Mouse (Mus musculus): ENCODE results near the gene Cfap126.
"Not testable (repeated sequence)": the region's sequence is repeated elsewhere in the genome, so short reads cannot be mapped to it uniquely, and the experiment has no call there.

Cfap126 gene

DNA sequence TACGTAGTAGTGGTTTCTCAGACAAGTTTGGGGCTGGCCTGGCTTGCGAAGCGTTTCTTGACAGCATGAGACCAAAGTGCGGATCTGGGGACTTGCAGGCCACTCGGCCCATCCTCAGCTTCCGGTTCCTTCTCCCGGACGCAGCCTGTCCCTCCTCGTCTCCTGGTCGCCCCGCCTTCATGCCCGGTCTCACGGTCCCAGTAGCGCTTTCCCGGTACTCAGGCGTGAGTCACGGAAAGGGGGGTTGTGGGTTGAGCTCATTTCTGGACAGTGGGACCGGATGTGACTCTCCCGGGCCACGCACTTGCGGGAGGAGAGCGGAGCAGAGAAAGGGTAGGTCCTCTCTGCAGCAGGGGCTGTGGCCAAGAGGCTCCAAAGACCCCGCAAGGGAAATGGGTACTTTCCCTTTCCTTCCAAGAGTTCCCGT, at the start of gene Cfap126:
Gene Cfap126, plus strand, starts transcription at position 46 of the 427 bp plus-strand sequence.
- peak in 1 of 2 experiments; percentile 60 for DNase-seq (ENCODE audit: low spot score in 2 of 2)

DNA sequence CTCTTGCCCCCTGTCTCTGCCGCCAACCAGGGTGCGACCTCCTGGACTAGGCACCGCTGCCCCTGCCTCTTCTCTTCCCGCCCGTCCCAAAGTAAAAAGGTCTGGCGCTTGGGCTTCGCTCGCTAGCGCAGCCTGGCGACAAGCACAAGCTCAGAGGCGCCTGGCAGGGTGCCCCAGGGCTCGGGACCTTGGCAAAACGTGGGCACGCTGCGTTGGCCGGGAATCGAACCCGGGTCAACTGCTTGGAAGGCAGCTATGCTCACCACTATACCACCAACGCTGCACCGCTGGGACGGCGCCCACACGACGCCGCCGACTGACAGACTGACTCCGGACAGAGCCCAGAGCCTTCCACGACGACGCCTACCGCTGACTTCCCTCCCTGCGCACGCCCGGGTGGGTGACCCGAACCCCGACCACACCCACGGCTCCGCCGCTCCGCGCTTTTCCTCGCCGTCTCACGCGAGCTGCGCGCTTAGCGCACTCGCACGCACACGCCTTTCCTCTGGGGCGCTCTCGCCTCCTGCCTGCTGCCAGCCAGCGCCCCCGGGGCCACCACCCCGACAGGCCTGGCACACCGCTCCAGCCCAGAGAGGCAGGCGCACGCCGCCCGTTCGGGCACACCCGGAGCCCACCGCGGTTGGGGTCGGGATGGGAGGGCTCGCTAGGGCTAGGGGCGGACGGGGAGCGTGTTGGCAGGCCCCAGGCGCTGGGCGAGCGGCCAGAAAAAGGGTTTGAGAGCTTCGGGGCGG, 49.1 kb upstream of the Cfap126 start, which contains the start of gene Fcgr3:
Gene Fcgr3, minus strand, starts transcription at position 445 of the 752 bp plus-strand sequence.
- DNase-seq (ENCODE audit: low spot score in 2 of 2): peak in 1 of 2 experiments; percentile 82

- peak in 1 of 2 experiments; percentile 49 for DNase-seq (ENCODE audit: low spot score in 2 of 2)
Observed at GRCm38 (mm10) chr1:171065243-171065587, 48.5 kb upstream of the Cfap126 start.

GRCm38 (mm10) chr1:171065768-171066167, 48.0 kb upstream of the Cfap126 start:
- peak in 1 of 2 experiments; percentile 43 for DNase-seq (ENCODE audit: low spot score in 2 of 2)

DNA sequence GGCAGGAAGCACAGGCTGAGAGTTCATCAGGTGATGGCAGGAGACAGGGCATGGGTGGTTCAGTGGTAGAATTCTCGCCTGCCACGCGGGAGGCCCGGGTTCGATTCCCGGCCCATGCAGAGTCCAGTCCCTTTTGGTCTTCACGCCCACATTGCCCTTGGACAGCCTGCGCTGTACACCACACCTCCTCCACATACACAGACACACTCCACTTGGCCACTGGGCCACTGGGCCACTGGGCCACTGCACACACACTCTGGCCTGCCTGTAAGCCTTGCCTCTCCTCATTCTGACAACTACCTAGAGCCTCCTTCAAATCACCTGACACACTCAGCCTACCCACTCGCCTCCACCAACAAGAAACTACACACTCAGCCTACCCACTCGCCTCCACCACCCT, 47.1 kb upstream of the Cfap126 start:
- not testable (repeated sequence) for DNase-seq (ENCODE audit: low spot score in 2 of 2)

GRCm38 (mm10) chr1:171067928-171068327, 45.8 kb upstream of the Cfap126 start:
- DNase-seq (ENCODE audit: low spot score in 2 of 2): not testable (repeated sequence)

DNA sequence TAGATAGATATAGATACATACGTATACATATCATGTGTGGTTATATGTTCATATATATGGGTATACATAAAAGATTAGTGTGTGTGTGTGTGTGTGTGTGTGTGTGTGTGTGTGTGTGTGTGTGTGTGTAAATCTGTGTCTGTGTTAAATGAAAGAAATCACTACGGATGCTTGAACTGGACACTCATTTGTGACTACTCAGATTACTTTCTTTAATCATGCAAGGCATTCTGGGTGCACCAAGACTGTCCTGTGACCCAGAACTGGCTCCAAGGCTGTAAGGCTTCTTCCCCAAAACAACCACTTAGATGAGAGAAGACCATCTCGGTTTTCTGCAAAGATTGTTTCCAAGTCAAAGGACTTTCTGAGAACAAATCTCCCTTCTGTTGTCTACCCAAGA, 44.2 kb upstream of the Cfap126 start:
- DNase-seq (ENCODE audit: low spot score in 2 of 2): not testable (repeated sequence)

DNA sequence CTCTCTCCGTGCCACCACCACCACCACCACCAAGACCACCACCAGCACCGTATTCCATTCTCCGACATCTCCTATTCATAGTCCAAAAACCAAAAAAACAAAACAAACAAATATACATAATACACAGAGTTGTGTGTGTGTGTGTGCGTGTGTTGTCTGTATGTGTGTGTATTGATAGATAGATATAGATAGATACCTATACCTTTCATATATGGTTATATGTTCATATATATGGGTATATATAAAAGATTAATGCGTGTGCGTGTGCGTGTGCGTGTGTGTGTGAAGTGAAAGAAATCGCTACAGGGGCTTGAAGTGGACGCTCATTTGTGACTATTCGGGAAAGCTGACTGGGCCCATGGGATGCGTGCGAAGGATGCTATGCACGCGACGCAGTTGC, 42.8 kb upstream of the Cfap126 start:
- not testable (repeated sequence) for DNase-seq (ENCODE audit: low spot score in 2 of 2)

- not testable (repeated sequence) for DNase-seq (ENCODE audit: low spot score in 2 of 2)
Observed at GRCm38 (mm10) chr1:171071726-171072125, 42.0 kb upstream of the Cfap126 start.

DNA sequence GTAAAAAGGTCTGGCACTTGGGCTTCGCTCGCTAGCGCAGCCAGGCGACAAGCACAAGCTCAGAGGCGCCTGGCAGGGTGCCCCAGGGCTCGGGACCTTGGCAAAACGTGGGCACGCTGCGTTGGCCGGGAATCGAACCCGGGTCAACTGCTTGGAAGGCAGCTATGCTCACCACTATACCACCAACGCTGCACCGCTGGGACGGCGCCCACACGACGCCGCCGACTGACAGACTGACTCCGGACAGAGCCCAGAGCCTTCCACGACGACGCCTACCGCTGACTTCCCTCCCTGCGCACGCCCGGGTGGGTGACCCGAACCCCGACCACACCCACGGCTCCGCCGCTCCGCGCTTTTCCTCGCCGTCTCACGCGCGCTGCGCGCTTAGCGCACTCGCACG, 41.5 kb upstream of the Cfap126 start:
- not testable (repeated sequence) for DNase-seq (ENCODE audit: low spot score in 2 of 2)

DNA sequence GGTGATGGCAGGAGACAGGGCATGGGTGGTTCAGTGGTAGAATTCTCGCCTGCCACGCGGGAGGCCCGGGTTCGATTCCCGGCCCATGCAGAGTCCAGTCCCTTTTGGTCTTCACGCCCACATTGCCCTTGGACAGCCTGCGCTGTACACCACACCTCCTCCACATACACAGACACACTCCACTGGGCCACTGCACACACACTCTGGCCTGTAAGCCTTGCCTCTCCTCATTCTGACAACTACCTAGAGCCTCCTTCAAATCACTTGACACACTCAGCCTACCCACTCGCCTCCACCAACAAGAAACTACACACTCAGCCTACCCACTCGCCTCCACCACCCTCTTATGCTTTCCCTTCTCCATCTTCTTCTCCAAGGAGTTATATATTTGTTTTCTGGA, 39.4 kb upstream of the Cfap126 start:
- DNase-seq (ENCODE audit: low spot score in 2 of 2): not testable (repeated sequence)

DNA sequence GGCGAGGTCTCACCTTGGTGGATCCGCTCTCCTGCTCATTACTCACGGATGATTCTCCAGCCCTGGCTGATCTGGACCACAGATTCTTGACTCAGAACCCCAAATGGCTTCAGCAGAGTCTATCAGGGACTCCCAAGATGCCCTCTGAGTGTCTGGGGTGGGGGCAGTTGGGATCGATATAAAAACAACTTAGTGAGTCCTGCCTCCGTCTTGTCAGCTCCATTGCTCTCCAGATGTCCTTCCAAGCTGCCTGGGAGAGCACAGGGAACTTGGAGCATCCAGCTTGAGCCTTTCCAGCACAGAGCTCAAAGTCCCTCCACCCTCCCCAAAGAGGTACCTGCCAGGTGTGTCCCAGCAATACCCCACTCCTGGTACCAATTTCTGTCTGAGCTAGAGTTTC, 37.5 kb upstream of the Cfap126 start:
- not testable (repeated sequence) for DNase-seq (ENCODE audit: low spot score in 2 of 2)

- DNase-seq (ENCODE audit: low spot score in 2 of 2): not testable (repeated sequence)
Observed at GRCm38 (mm10) chr1:171077192-171077591, 36.5 kb upstream of the Cfap126 start.

- not testable (repeated sequence) for DNase-seq (ENCODE audit: low spot score in 2 of 2)
Observed at GRCm38 (mm10) chr1:171077955-171078354, 35.8 kb upstream of the Cfap126 start.

- not testable (repeated sequence) for DNase-seq (ENCODE audit: low spot score in 2 of 2)
Observed at GRCm38 (mm10) chr1:171078419-171078818, 35.3 kb upstream of the Cfap126 start.

DNA sequence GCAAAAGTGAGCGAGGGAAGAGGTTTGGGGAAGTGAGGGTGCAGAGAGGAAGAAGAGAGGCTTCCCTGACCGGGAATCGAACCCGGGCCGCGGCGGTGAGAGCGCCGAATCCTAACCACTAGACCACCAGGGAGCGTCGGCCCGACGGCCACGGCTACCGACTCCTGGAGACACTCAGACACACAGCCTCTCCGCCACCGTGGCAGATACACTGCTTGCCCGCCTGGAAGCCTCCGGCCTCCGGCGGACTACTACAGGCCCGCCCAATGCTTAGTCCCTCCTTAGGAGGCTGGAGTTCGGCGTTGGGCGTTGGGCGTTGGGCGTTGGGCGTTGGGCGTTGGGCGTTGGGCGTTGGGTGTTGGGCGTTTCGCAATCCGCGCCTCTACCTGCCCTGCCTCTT, 34.4 kb upstream of the Cfap126 start:
- DNase-seq (ENCODE audit: low spot score in 2 of 2): not testable (repeated sequence)

- not testable (repeated sequence) for DNase-seq (ENCODE audit: low spot score in 2 of 2)
Observed at GRCm38 (mm10) chr1:171079825-171080224, 33.9 kb upstream of the Cfap126 start.

DNA sequence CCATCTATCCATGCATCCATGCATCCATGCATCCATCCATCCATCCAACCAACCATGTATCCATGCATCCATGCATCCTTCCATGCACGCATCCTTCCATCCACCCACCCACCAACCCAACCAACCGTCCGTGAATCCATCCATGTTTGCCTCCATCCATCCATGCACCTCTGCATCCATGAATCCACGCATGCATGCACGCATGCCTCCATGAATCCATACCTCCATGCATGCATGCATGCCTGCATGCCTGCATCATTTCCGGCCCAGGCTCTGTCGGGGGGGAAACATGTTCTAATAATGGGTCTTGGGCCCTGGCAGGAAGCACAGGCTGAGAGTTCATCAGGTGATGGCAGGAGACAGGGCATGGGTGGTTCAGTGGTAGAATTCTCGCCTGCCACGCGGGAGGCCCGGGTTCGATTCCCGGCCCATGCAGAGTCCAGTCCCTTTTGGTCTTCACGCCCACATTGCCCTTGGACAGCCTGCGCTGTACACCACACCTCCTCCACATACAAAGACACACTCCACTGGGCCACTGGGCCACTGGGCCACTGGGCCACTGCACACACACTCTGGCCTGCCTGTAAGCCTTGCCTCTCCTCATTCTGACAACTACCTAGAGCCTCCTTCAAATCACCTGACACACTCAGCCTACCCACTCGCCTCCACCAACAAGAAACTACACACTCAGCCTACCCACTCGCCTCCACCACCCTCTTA, 32.0 kb upstream of the Cfap126 start:
- DNase-seq (ENCODE audit: low spot score in 2 of 2): not testable (repeated sequence)

GRCm38 (mm10) chr1:171085718-171086117, 28.0 kb upstream of the Cfap126 start:
- DNase-seq (ENCODE audit: low spot score in 2 of 2): no peak

- not testable (repeated sequence) for DNase-seq (ENCODE audit: low spot score in 2 of 2)
Observed at GRCm38 (mm10) chr1:171088237-171088869, 25.4 kb upstream of the Cfap126 start.

DNA sequence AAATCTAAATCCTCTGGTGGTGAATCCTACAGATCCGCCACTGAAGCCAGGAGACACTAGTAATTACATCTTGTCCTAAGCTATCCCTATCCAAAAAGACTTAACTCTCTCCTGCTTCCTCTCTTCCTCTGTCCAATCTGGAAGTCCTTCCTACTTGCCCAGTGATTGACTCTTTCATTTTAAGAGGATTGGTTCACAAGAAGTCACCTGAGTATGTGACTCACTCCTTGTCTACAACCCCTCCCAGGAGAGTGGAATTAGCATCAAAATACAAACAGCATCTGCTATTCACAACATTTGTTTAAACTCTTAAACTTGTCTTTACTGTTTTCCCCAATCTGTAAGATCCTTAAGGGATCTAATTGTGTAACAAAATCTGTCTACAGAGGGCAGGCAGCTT, 23.8 kb upstream of the Cfap126 start:
- DNase-seq (ENCODE audit: low spot score in 2 of 2): no peak

- DNase-seq (ENCODE audit: low spot score in 2 of 2): no peak
Observed at GRCm38 (mm10) chr1:171090761-171091160, 23.0 kb upstream of the Cfap126 start.

Data from left cerebral cortex, adult 9 months (tissue).